Mouse (Mus musculus): ENCODE results near the gene Gnptab. TPM values are rescaled to one million over a fixed set of nuclear protein-coding genes. Genes with fewer than 3 reads are reported as not detected.
"Not testable (repeated sequence)": the region's sequence is repeated elsewhere in the genome, so short reads cannot be mapped to it uniquely, and the experiment has no call there.

Gene Gnptab
- polyA plus RNA-seq, 1 experiment, result 7.5 TPM

GRCm38 (mm10) chr10:88369233-88369632 lies 9.7 kb upstream of the Gnptab start:
- TF ChIP-seq MYOD1 (IDR thresholded peaks at IDR 0.05; ENCODE audit: control insufficient read depth, insufficient read length, low read depth), result no peak
- no peak for TF ChIP-seq CTCF (IDR thresholded peaks at IDR 0.05; ENCODE audit: control insufficient read depth, insufficient read depth, insufficient read length)
- no peak for TF ChIP-seq MYOG (IDR thresholded peaks at IDR 0.05; ENCODE audit: control insufficient read depth, extremely low read depth, insufficient read length)
- TF ChIP-seq USF1 (IDR thresholded peaks at IDR 0.05; ENCODE audit: low read depth), result no peak
- no peak for TF ChIP-seq MAX (IDR thresholded peaks at IDR 0.05)
- TF ChIP-seq FOSL1 (IDR thresholded peaks at IDR 0.05; ENCODE audit: insufficient read depth, low read length, poor library complexity, severe bottlenecking), result no peak
- no peak for TF ChIP-seq CEBPB (IDR thresholded peaks at IDR 0.05; ENCODE audit: low read depth)
- H3K36me3 ChIP-seq (ENCODE audit: control insufficient read depth, insufficient read depth), result no peaks in the 10 kb centered on the region
- H3K4me3 ChIP-seq (ENCODE audit: insufficient read depth, poor library complexity, severe bottlenecking), result no peak overlapping the region

GRCm38 (mm10) chr10:88371793-88372192 lies 7.1 kb upstream of the Gnptab start:
- Histone ChIP-seq H3K79me3 (ENCODE audit: low read depth) (no peaks in the 10 kb centered on the region), H3ac (ENCODE audit: control insufficient read depth, insufficient read length, low read depth) (no peak overlapping the region), H3K4me3 (ENCODE audit: insufficient read depth, poor library complexity, severe bottlenecking) (no peak overlapping the region), H3K79me2 (ENCODE audit: control insufficient read depth, insufficient read depth) (no peaks in the 10 kb centered on the region), H3K36me3 (ENCODE audit: control insufficient read depth, insufficient read depth) (no peaks in the 10 kb centered on the region), H3K27me3 (ENCODE audit: control insufficient read depth, insufficient read depth, insufficient read length) (no peaks in the 10 kb centered on the region)
- no peak for TF ChIP-seq FOSL1 (IDR thresholded peaks at IDR 0.05; ENCODE audit: insufficient read depth, low read length, poor library complexity, severe bottlenecking)
- peak; percentile 1 for TF ChIP-seq CTCF (IDR thresholded peaks at IDR 0.05; ENCODE audit: control insufficient read depth, insufficient read depth, insufficient read length)

More at GRCm38 (mm10) chr10:88369233-88369632, 9.7 kb upstream of the Gnptab start:
- no peaks in the 10 kb centered on the region for H3K79me3 ChIP-seq (ENCODE audit: low read depth)
- H3ac ChIP-seq (ENCODE audit: control insufficient read depth, insufficient read length, low read depth), result no peak overlapping the region
- no peaks in the 10 kb centered on the region for H3K27me3 ChIP-seq (ENCODE audit: control insufficient read depth, insufficient read depth, insufficient read length)
- no peaks in the 10 kb centered on the region for H3K79me2 ChIP-seq (ENCODE audit: control insufficient read depth, insufficient read depth)

GRCm38 (mm10) chr10:88372436-88372835 lies 6.5 kb upstream of the Gnptab start:
- Histone ChIP-seq H3K4me3 (ENCODE audit: insufficient read depth, poor library complexity, severe bottlenecking) (no peak overlapping the region), H3K79me2 (ENCODE audit: control insufficient read depth, insufficient read depth) (no peaks in the 10 kb centered on the region), H3K27me3 (ENCODE audit: control insufficient read depth, insufficient read depth, insufficient read length) (no peaks in the 10 kb centered on the region), H3K36me3 (ENCODE audit: control insufficient read depth, insufficient read depth) (no peaks in the 10 kb centered on the region), H3ac (ENCODE audit: control insufficient read depth, insufficient read length, low read depth) (no peak overlapping the region), H3K79me3 (ENCODE audit: low read depth) (no peaks in the 10 kb centered on the region)
- TF ChIP-seq CTCF (IDR thresholded peaks at IDR 0.05; ENCODE audit: control insufficient read depth, insufficient read depth, insufficient read length) (no peak), MYOG (IDR thresholded peaks at IDR 0.05; ENCODE audit: control insufficient read depth, extremely low read depth, insufficient read length) (no peak), MYOD1 (IDR thresholded peaks at IDR 0.05; ENCODE audit: control insufficient read depth, insufficient read length, low read depth) (no peak), CEBPB (IDR thresholded peaks at IDR 0.05; ENCODE audit: low read depth) (no peak), USF1 (IDR thresholded peaks at IDR 0.05; ENCODE audit: low read depth) (no peak), FOSL1 (IDR thresholded peaks at IDR 0.05; ENCODE audit: insufficient read depth, low read length, poor library complexity, severe bottlenecking) (no peak), MAX (IDR thresholded peaks at IDR 0.05) (no peak)

- not testable (repeated sequence) for H3K4me3 ChIP-seq (ENCODE audit: insufficient read depth, poor library complexity, severe bottlenecking); H3K36me3 ChIP-seq (ENCODE audit: control insufficient read depth, insufficient read depth); H3K79me2 ChIP-seq (ENCODE audit: control insufficient read depth, insufficient read depth); H3K27me3 ChIP-seq (ENCODE audit: control insufficient read depth, insufficient read depth, insufficient read length); H3ac ChIP-seq (ENCODE audit: control insufficient read depth, insufficient read length, low read depth); H3K79me3 ChIP-seq (ENCODE audit: low read depth)
These were observed 6.0 kb upstream of the Gnptab start for GRCm38 (mm10) chr10:88372945-88373344.

- H3K79me2 ChIP-seq (ENCODE audit: control insufficient read depth, insufficient read depth), result peaks cover 7% of the 10 kb centered on the region
- TF ChIP-seq MYOD1 (IDR thresholded peaks at IDR 0.05; ENCODE audit: control insufficient read depth, insufficient read length, low read depth), result no peak
- TF ChIP-seq USF1 (IDR thresholded peaks at IDR 0.05; ENCODE audit: low read depth), result no peak
- no peak for TF ChIP-seq CEBPB (IDR thresholded peaks at IDR 0.05; ENCODE audit: low read depth)
- no peak for TF ChIP-seq MAX (IDR thresholded peaks at IDR 0.05)
- no peak for TF ChIP-seq MYOG (IDR thresholded peaks at IDR 0.05; ENCODE audit: control insufficient read depth, extremely low read depth, insufficient read length)
- TF ChIP-seq FOSL1 (IDR thresholded peaks at IDR 0.05; ENCODE audit: insufficient read depth, low read length, poor library complexity, severe bottlenecking), result no peak
- no peak for TF ChIP-seq CTCF (IDR thresholded peaks at IDR 0.05; ENCODE audit: control insufficient read depth, insufficient read depth, insufficient read length)
- no peaks in the 10 kb centered on the region for H3K36me3 ChIP-seq (ENCODE audit: control insufficient read depth, insufficient read depth)
- H3K4me3 ChIP-seq (ENCODE audit: insufficient read depth, poor library complexity, severe bottlenecking), result no peak overlapping the region
- H3K79me3 ChIP-seq (ENCODE audit: low read depth), result no peaks in the 10 kb centered on the region
- no peaks in the 10 kb centered on the region for H3K27me3 ChIP-seq (ENCODE audit: control insufficient read depth, insufficient read depth, insufficient read length)
- H3ac ChIP-seq (ENCODE audit: control insufficient read depth, insufficient read length, low read depth), result no peak overlapping the region
These were observed 3.9 kb upstream of the Gnptab start for GRCm38 (mm10) chr10:88374984-88375383.

- no peak overlapping the region for H3K4me3 ChIP-seq (ENCODE audit: insufficient read depth, poor library complexity, severe bottlenecking)
- H3K79me2 ChIP-seq (ENCODE audit: control insufficient read depth, insufficient read depth), result peaks cover 25% of the 10 kb centered on the region
- H3ac ChIP-seq (ENCODE audit: control insufficient read depth, insufficient read length, low read depth), result no peak overlapping the region
- TF ChIP-seq CTCF (IDR thresholded peaks at IDR 0.05; ENCODE audit: control insufficient read depth, insufficient read depth, insufficient read length), result peak; percentile 68
- no peak for TF ChIP-seq MYOD1 (IDR thresholded peaks at IDR 0.05; ENCODE audit: control insufficient read depth, insufficient read length, low read depth)
- no peak for TF ChIP-seq CEBPB (IDR thresholded peaks at IDR 0.05; ENCODE audit: low read depth)
- TF ChIP-seq MAX (IDR thresholded peaks at IDR 0.05), result peak; percentile 43
- peaks cover 14% of the 10 kb centered on the region for H3K79me3 ChIP-seq (ENCODE audit: low read depth)
- no peaks in the 10 kb centered on the region for H3K27me3 ChIP-seq (ENCODE audit: control insufficient read depth, insufficient read depth, insufficient read length)
- no peaks in the 10 kb centered on the region for H3K36me3 ChIP-seq (ENCODE audit: control insufficient read depth, insufficient read depth)
These were observed 2.2 kb upstream of the Gnptab start for GRCm38 (mm10) chr10:88376770-88377169.
